Mouse (Mus musculus) kidney, embryonic 14.5 days (tissue): Measurements from ENCODE around the gene Itsn2. TPM values are rescaled to one million over a fixed set of nuclear protein-coding genes. Genes with fewer than 3 reads are reported as not detected.

Source experiments
- ATAC-seq: fragments of 200-750 bp; cut with Nextera tagmentation; 2 replicates; pipeline ENCODE4 v1.8.0; 2017; ENCODE audit warnings: moderate number of reproducible peaks, mild to moderate bottlenecking, moderate TSS enrichment, moderate library complexity; ENCODE audit not compliant: low FRiP score, low TSS enrichment
- H3K27ac ChIP-seq: fragments of 300-500 bp; sonication (generic); 2 replicates; pipeline ENCODE4 v1.5.1; 2014; ENCODE audit warnings: low read depth, mild to moderate bottlenecking, low read length, moderate library complexity, mixed read lengths
- H3K27me3 ChIP-seq: fragments of 300-500 bp; sonication (generic); 2 replicates; pipeline ENCODE4 v1.6.1; 2014; ENCODE audit warnings: mild to moderate bottlenecking, low read length; ENCODE audit not compliant: control insufficient read depth, insufficient read depth
- H3K36me3 ChIP-seq: fragments of 300-500 bp; sonication (generic); 2 replicates; pipeline ENCODE4 v1.6.1; 2014; ENCODE audit warnings: low read length, mixed read lengths; ENCODE audit not compliant: control insufficient read depth, insufficient read depth
- H3K4me1 ChIP-seq: fragments of 300-500 bp; sonication (generic); 2 replicates; pipeline ENCODE4 v1.6.1; 2014; ENCODE audit warnings: low read length, mixed read lengths; ENCODE audit not compliant: control insufficient read depth, insufficient read depth
- H3K4me2 ChIP-seq: fragments of 300-500 bp; sonication (generic); replicated peaks from 2 replicates; pipeline ENCODE4 v1.6.1; 2014; ENCODE audit warnings: low read depth, mild to moderate bottlenecking, low read length
- H3K4me3 ChIP-seq: fragments of 300-500 bp; sonication (generic); 2 replicates; pipeline ENCODE4 v1.5.1; 2014; ENCODE audit warnings: mild to moderate bottlenecking, low read length
- H3K9ac ChIP-seq: fragments of 300-500 bp; sonication (generic); 2 replicates; pipeline ENCODE4 v1.6.1; 2014; ENCODE audit warnings: low read depth, mild to moderate bottlenecking, low read length, moderate library complexity
- H3K9me3 ChIP-seq: fragments of 300-500 bp; sonication (generic); 2 replicates; pipeline ENCODE4 v1.6.1; 2016; ENCODE audit warnings: low read length; ENCODE audit not compliant: control insufficient read depth
- WGBS: fragments of 180-500 bp; shearing (Covaris S2); extraction: QIAGEN DNeasy Blood & Tissue Kit; methylation state at CpG from one replicate; pipeline ENCODE4 v1.1.7; 2014; 5-methylcytosine and 5-hydroxymethylcytosine counted together
- polyA plus RNA-seq: library from polyadenylated mRNA; unstranded; fragments of >200 nt; fragmentation: Nextera tagmentation; extraction: Ambion mirVana; gene quantifications from 2 replicates; pipeline ENCODE4 v1.2.1, GENCODE M21; 2014

Itsn2 gene
- polyA plus RNA-seq, 1 experiment from 2014 or later = 46.8 TPM

DNA sequence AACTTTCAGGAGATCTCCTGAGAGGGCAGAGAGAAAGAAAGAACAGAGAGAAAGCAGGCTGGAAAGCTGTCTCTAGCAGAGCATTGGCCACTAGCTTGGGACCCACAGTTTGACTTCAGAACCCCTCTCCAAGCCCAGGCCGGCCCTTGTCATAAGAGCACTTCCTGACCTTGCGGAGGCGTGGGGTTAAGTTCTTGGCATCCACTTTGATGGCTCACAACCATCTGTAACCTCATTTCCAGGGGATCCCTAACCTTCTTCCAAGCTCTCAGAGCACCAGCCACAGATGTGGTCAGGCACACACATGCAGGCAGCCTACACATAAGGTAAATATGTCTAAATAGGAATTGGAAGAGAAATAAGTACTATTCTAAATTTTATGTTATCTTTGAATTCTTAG, 35.0 kb upstream of the Itsn2 start:
- H3K4me2 ChIP-seq = no peak overlapping the region
- H3K4me1 ChIP-seq = no peaks in the 10 kb centered on the region
- ATAC-seq = no peak
- 58% methylated on average over 3 of the region's 3 CpGs for WGBS
- H3K4me3 ChIP-seq = no peak overlapping the region
- H3K27ac ChIP-seq = no peak overlapping the region
- no peaks in the 10 kb centered on the region for H3K36me3 ChIP-seq
- H3K27me3 ChIP-seq = no peaks in the 10 kb centered on the region
- H3K9ac ChIP-seq = no peak overlapping the region
- no peaks in the 10 kb centered on the region for H3K9me3 ChIP-seq

DNA sequence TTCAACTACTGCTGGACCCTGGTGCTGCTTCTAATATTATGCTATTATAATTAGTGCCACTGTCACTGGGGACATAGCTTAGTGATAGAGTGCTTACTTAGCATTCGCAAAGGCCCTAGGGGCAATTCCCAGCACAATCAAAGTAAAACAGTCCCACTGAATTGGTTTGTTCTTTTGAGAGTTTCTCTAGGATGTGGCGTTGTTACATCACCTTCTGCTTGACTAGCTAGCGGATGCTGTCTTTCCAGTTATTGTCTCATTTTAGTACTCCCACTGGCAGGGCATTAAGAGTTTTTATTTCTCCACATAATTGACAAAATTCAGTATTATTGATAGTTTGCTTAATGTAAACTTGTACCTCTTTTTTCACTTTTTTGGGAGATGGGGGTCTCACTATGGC, 34.4 kb upstream of the Itsn2 start:
- no peaks in the 10 kb centered on the region for H3K9me3 ChIP-seq
- no peak for ATAC-seq
- H3K27me3 ChIP-seq = no peaks in the 10 kb centered on the region
- H3K4me3 ChIP-seq = no peak overlapping the region
- H3K36me3 ChIP-seq = no peaks in the 10 kb centered on the region
- H3K9ac ChIP-seq = no peak overlapping the region
- no peak overlapping the region for H3K27ac ChIP-seq
- no peak overlapping the region for H3K4me2 ChIP-seq
- WGBS = 92% methylated on average over 3 of the region's 3 CpGs
- H3K4me1 ChIP-seq = no peaks in the 10 kb centered on the region

DNA sequence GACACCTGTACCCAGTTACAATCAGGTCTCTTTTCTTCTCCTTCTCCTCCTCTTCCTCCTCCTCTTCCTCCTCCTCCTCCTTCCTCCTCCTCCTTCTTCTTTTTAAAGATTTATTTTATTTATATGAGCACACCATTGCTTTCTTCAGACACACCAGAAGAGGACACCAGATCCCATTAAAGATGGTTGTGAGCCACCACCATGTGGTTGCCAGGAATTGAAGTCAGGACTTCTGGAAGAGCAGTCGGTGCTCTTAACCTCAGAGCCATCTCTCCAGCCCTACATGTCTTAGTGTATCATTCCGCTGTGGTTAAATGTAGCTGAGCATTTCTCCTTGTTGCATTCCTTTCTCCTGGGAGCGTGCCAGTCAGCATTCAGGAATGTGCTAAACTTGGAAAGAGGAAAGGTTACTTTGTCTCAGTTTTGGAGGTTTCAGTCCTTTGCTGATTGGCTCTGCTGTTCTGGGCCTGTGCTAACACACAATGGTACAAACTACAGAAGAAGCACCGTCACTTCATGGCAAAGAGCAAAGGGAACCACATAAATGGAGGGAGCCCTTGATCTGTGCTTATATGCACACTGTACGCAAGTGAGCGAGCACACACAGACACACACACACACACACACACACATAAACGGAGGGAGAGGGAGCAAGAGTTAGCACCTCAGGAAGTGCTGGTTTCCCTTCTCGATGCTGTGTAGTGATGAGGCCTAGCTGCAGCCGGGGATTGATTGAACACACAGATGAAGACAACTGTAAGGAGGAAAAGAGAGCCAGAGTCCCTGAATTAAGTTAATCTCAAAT, 33.8 kb upstream of the Itsn2 start:
- ATAC-seq = no peak
- no peak overlapping the region for H3K9ac ChIP-seq
- no peak overlapping the region for H3K4me3 ChIP-seq
- no peaks in the 10 kb centered on the region for H3K9me3 ChIP-seq
- no peaks in the 10 kb centered on the region for H3K36me3 ChIP-seq
- H3K27me3 ChIP-seq = no peaks in the 10 kb centered on the region
- no peak overlapping the region for H3K27ac ChIP-seq
- 74% methylated on average over 9 of the region's 9 CpGs for WGBS
- H3K4me2 ChIP-seq = no peak overlapping the region
- H3K4me1 ChIP-seq = no peaks in the 10 kb centered on the region

DNA sequence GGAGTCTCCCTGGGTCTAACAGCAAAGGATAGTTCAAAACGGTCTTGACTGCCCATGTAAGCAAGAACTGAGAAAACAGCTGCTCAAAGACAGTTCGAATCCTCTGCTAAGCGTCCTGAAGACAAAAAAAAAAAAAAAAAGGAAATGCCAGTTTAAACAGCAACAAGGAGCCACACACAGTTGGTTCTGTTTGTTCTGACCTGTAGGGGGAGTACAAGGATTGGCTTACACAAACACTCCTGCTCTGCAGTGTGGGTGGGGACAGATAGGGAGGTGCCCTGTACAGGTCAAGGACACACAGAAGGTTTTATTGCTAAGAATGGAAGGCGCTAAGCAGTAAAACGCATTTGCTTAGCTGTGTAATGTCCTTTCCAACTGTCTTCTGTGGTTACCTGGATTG, 20.6 kb upstream of the Itsn2 start:
- H3K9ac ChIP-seq = no peak overlapping the region
- no peak overlapping the region for H3K27ac ChIP-seq
- WGBS = 18% methylated on average over 5 of the region's 5 CpGs
- no peak overlapping the region for H3K4me2 ChIP-seq
- H3K9me3 ChIP-seq = no peaks in the 10 kb centered on the region
- H3K27me3 ChIP-seq = no peaks in the 10 kb centered on the region
- H3K4me1 ChIP-seq = no peaks in the 10 kb centered on the region
- no peak overlapping the region for H3K4me3 ChIP-seq
- 0 out of 2 replicates have a peak, but pooled peaks have one; percentile 64 for ATAC-seq
- H3K36me3 ChIP-seq = no peaks in the 10 kb centered on the region

DNA sequence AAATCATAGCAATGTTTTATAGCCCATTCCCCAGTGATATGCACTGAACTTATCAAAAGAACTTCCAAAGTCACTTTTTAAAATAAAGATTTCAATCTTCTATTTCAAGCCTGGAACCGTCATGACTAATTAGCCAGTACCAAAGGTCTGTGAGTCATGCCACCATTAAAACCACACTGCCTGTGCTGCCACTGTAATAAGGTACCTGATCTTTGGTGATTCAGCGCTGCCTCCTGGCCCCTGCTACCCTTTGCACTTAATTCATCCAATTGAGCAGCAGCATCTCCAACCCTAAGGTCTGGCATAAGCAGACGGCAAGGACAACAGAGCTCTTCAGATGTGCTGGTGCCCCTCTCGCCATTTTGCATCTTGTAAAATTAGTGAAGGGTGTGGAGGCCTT, 18.4 kb upstream of the Itsn2 start:
- no peak for ATAC-seq
- no peaks in the 10 kb centered on the region for H3K9me3 ChIP-seq
- no peak overlapping the region for H3K4me3 ChIP-seq
- no peaks in the 10 kb centered on the region for H3K27me3 ChIP-seq
- 70% methylated on average over 4 of the region's 4 CpGs for WGBS
- H3K36me3 ChIP-seq = no peaks in the 10 kb centered on the region
- H3K4me2 ChIP-seq = no peak overlapping the region
- H3K27ac ChIP-seq = no peak overlapping the region
- H3K4me1 ChIP-seq = no peaks in the 10 kb centered on the region
- H3K9ac ChIP-seq = no peak overlapping the region

- Histone ChIP-seq H3K4me2 (no peak overlapping the region), H3K9ac (no peak overlapping the region), H3K4me1 (no peaks in the 10 kb centered on the region), H3K4me3 (no peak overlapping the region), H3K9me3 (no peaks in the 10 kb centered on the region), H3K36me3 (no peaks in the 10 kb centered on the region), H3K27me3 (no peaks in the 10 kb centered on the region), H3K27ac (no peak overlapping the region)
- no peak for ATAC-seq
Observed at GRCm38 (mm10) chr12:4582326-4582725, 10.1 kb upstream of the Itsn2 start.

GRCm38 (mm10) chr12:4587846-4588245, 4.6 kb upstream of the Itsn2 start:
- no peak overlapping the region for H3K4me2 ChIP-seq
- H3K36me3 ChIP-seq = no peaks in the 10 kb centered on the region
- ATAC-seq = no peak
- no peak overlapping the region for H3K4me3 ChIP-seq
- 87% methylated on average over 2 of the region's 2 CpGs for WGBS
- H3K27ac ChIP-seq = no peak overlapping the region
- no peaks in the 10 kb centered on the region for H3K4me1 ChIP-seq
- no peaks in the 10 kb centered on the region for H3K9me3 ChIP-seq
- H3K9ac ChIP-seq = no peak overlapping the region
- no peaks in the 10 kb centered on the region for H3K27me3 ChIP-seq

DNA sequence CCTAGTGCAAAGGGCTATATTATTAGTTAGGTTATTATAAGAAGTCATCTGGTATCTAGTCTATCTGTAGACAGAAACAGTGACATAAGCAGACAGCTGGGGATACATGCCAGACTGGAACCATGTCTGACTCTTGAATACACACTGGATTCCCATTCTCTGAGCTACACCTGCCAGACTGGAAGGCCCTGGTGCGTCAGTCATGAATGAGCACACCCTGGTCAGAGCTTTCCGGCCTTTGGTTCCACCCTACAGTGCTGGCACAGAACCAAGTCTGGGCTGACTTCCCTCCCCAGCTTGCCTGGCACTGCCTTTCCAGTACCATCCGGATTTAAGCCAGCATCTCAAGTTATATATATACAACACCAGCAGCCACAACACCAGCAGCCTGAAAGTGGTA, 3.8 kb upstream of the Itsn2 start:
- WGBS = 78% methylated on average over 3 of the region's 3 CpGs
- H3K27ac ChIP-seq = no peak overlapping the region
- H3K9me3 ChIP-seq = no peaks in the 10 kb centered on the region
- H3K36me3 ChIP-seq = no peaks in the 10 kb centered on the region
- no peak overlapping the region for H3K9ac ChIP-seq
- no peak overlapping the region for H3K4me2 ChIP-seq
- no peak overlapping the region for H3K4me3 ChIP-seq
- no peak for ATAC-seq
- peaks cover 2% of the 10 kb centered on the region; the same call in 1 of the 2 replicates for H3K4me1 ChIP-seq
- H3K27me3 ChIP-seq = no peaks in the 10 kb centered on the region

DNA sequence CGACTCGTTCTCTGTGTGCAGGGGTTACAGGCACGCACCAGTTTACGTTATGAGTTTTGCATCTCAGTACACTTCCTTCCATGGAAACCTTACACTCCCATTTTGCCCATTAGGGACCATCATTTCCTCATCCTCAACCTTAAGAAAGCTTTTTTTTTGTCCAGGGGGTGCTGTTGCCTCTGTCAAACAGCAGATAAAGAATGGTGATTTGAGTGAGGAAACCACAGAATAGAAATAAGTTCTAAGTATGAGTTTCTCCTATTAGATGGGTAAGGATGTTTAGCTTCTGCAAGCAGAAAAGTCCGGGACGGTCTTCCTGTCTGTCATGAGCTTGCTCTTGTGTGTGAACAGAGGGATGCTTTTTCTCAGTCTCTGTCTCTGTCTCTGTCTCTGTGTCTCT, 413 bp upstream of the Itsn2 start:
- Histone ChIP-seq H3K27ac (no peak overlapping the region), H3K9ac (peak overlapping the region; percentile 94; the same call in 1 of the 2 replicates)
- 67% methylated on average over 6 of the region's 6 CpGs for WGBS

More for the DNA sequence above, 413 bp upstream of the Itsn2 start:
- ATAC-seq = no peak
- H3K27me3 ChIP-seq = no peaks in the 10 kb centered on the region
- peaks cover 9% of the 10 kb centered on the region; the same call in 1 of the 2 replicates for H3K4me1 ChIP-seq
- no peaks in the 10 kb centered on the region for H3K9me3 ChIP-seq
- peak overlapping the region; percentile 76 for H3K4me2 ChIP-seq
- no peaks in the 10 kb centered on the region for H3K36me3 ChIP-seq
- H3K4me3 ChIP-seq = peak overlapping the region; percentile 89; the same call in 1 of the 2 replicates
